Mouse (Mus musculus) limb, embryonic 11.5 days (tissue): ENCODE measurements around the gene Fam81a. TPM values are rescaled to one million over a fixed set of nuclear protein-coding genes. Genes with fewer than 3 reads are reported as not detected.

Source experiments
- ATAC-seq: fragments of 200-750 bp; cut with Nextera tagmentation; 2 replicates; pipeline ENCODE4 v1.8.0; 2017; ENCODE audit warnings: low read depth; ENCODE audit not compliant: insufficient number of reproducible peaks, low FRiP score, low TSS enrichment
- DNase-seq: peaks from one replicate; pipeline ENCODE4 v3.0.0-alpha.2; 2015; ENCODE audit warnings: low spot score
- H3K27ac ChIP-seq: fragments of 300-500 bp; sonication (generic); replicated peaks from 2 replicates; pipeline ENCODE4 v1.5.1; 2014; ENCODE audit warnings: low read depth, mild to moderate bottlenecking, low read length
- H3K27me3 ChIP-seq: fragments of 300-500 bp; sonication (generic); 2 replicates; pipeline ENCODE4 v1.6.1; 2014; ENCODE audit warnings: mild to moderate bottlenecking, low read length, mixed read lengths; ENCODE audit not compliant: control insufficient read depth, insufficient read depth
- H3K36me3 ChIP-seq: fragments of 300-500 bp; sonication (generic); 2 replicates; pipeline ENCODE4 v1.6.1; 2014; ENCODE audit warnings: mild to moderate bottlenecking, low read length, moderate library complexity, mixed read lengths; ENCODE audit not compliant: control insufficient read depth, insufficient read depth
- H3K4me1 ChIP-seq: fragments of 300-500 bp; sonication (generic); 2 replicates; pipeline ENCODE4 v1.6.1; 2014; ENCODE audit warnings: low read length, mixed read lengths; ENCODE audit not compliant: control insufficient read depth, insufficient read depth
- H3K4me2 ChIP-seq: fragments of 300-500 bp; sonication (generic); 2 replicates; pipeline ENCODE4 v1.6.1; 2014; ENCODE audit warnings: low read depth, mild to moderate bottlenecking, moderate library complexity; ENCODE audit not compliant: severe bottlenecking
- H3K4me3 ChIP-seq: fragments of 300-500 bp; sonication (generic); 2 replicates; pipeline ENCODE4 v1.5.1; 2014; ENCODE audit warnings: low read depth, low read length
- H3K9ac ChIP-seq: fragments of 300-500 bp; sonication (generic); 2 replicates; pipeline ENCODE4 v1.6.1; 2014; ENCODE audit warnings: mild to moderate bottlenecking, low read length
- H3K9me3 ChIP-seq: fragments of 300-500 bp; sonication (generic); 2 replicates; pipeline ENCODE4 v1.6.1; 2016; ENCODE audit warnings: low read length; ENCODE audit not compliant: control insufficient read depth
- WGBS: fragments of 180-500 bp; shearing (Covaris S2); extraction: QIAGEN DNeasy Blood & Tissue Kit; methylation state at CpG from one replicate; pipeline ENCODE4 v1.1.7; 2014; 5-methylcytosine and 5-hydroxymethylcytosine counted together
- polyA plus RNA-seq: library from polyadenylated mRNA; unstranded; fragments of >200 nt; fragmentation: Nextera tagmentation; extraction: Ambion mirVana; gene quantifications from 2 replicates; pipeline ENCODE4 v1.2.1, GENCODE M21; 2014

Fam81a gene
- polyA plus RNA-seq, 1 experiment from 2014 or later, result 1.7 TPM

DNA sequence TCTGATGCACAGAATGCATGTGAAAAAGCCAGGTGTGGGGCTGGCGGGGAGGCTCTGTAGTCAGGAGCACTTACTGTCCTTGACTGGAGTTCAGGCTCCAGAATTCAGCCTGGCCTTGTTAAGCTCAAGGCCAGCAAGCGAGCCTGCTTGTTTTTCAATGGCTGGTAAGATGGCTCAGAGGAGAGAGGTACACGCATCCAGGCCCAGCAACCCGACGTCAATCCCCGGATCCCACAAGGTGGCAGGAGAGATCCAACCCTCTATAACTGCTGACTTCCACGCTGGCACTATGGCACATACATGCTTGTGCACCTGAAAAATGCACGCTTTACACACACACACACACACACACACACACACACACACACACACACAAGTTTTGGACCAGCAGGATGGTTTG, 39.3 kb downstream of the Fam81a start:
- Histone ChIP-seq H3K27me3 (no peaks in the 10 kb centered on the region), H3K9me3 (no peaks in the 10 kb centered on the region), H3K27ac (no peak overlapping the region), H3K36me3 (no peaks in the 10 kb centered on the region), H3K9ac (no peak overlapping the region), H3K4me2 (no peak overlapping the region), H3K4me1 (no peaks in the 10 kb centered on the region), H3K4me3 (no peak overlapping the region)
- ATAC-seq, result no peak
- peak; percentile 32 for DNase-seq
- 50% methylated on average over 8 of the region's 8 CpGs for whole genome bisulfite sequencing

DNA sequence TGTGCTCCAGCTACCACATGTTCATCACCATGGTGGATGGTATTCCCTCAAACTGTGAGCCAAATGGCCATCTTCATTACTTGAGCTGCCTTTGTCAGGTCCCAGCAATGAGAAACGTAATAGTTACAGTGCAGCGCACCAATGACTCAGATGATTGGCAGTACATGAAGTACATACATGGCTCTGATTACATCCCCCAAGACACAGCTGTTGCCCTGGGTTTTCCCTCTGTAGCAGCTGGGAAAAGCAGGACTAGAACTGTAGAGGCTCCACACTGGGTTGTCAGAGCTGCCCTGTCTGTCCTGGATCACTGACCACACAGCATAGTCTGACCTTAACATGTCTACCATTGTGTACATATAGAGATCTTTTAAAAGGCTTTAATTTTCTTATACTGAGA, 44.8 kb downstream of the Fam81a start:
- no peak overlapping the region for H3K4me2 ChIP-seq
- H3K27ac ChIP-seq, result no peak overlapping the region
- no peak overlapping the region for H3K4me3 ChIP-seq
- H3K4me1 ChIP-seq, result no peaks in the 10 kb centered on the region
- DNase-seq (no peak), ATAC-seq (no peak)
- no peak overlapping the region for H3K9ac ChIP-seq
- 99% methylated on average over 2 of the region's 2 CpGs for WGBS
- H3K9me3 ChIP-seq, result no peaks in the 10 kb centered on the region
- H3K36me3 ChIP-seq, result no peaks in the 10 kb centered on the region
- no peaks in the 10 kb centered on the region for H3K27me3 ChIP-seq

DNA sequence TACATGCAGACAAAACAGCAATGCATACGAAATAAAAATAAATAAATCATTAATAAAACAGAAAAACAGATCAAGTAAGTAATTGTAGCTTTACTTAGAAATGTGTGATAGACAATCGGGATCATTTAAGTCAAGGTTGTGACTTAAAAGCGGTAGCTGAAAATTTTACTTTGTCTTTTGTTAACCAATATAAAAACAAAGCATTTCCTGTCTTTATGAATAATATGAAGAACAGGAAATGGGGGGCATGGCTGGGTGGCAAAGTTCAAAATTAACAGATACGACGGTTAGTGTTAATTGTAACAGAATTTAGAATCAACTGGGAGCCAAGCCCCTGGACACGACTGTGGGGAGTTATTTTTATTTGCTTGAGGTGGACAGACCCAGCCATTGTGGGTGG, 47.3 kb downstream of the Fam81a start:
- 79% methylated on average over 6 of the region's 6 CpGs for WGBS
- H3K4me2 ChIP-seq, result no peak overlapping the region
- no peak overlapping the region for H3K4me3 ChIP-seq
- no peaks in the 10 kb centered on the region for H3K4me1 ChIP-seq
- DNase-seq (no peak), ATAC-seq (no peak)
- H3K27me3 ChIP-seq, result no peaks in the 10 kb centered on the region
- H3K9me3 ChIP-seq, result no peaks in the 10 kb centered on the region
- H3K36me3 ChIP-seq, result no peaks in the 10 kb centered on the region
- H3K9ac ChIP-seq, result no peak overlapping the region
- H3K27ac ChIP-seq, result no peak overlapping the region

DNA sequence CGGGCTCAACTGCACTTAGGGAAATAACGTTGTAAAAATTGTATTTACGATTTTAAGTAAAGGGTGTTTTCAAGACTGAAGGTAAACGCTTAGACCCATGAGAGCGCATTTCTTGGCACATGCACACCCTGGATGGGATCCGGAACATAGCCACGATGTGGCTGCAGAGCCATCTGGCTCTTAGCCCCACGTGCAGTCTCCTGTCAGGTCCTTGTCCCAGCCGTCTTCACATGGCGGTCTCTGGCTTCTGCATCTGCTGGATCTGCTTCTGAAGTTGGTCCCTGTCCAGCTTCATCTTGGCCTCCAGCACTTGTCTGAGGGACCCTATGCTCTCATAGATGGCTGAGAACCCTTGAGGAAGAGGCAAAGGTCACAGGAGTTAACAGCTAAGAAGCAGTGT, 51.8 kb downstream of the Fam81a start:
- H3K4me2 ChIP-seq, result no peak overlapping the region
- H3K4me1 ChIP-seq, result no peaks in the 10 kb centered on the region
- no peak overlapping the region for H3K27ac ChIP-seq
- no peak for ATAC-seq
- no peaks in the 10 kb centered on the region for H3K27me3 ChIP-seq
- WGBS, result 89% methylated on average over 10 of the region's 10 CpGs
- no peaks in the 10 kb centered on the region for H3K9me3 ChIP-seq
- H3K9ac ChIP-seq, result no peak overlapping the region
- H3K36me3 ChIP-seq, result no peaks in the 10 kb centered on the region
- H3K4me3 ChIP-seq, result no peak overlapping the region
- no peak for DNase-seq

DNA sequence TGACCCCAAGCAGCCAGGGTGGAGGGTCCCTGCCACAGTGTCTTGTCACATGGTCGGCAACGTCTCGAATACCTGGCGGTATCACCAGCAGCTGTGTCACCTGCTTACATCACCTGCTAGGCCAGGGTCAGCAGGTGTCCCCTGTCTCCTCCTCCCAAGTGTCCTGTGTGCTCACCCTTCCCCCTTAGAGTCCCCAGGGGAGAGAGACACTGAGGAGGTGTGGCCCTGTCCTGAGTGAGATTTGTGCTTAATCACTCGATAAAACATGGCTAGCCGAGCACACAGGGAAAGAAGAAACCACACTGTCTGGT, 53.6 kb downstream of the Fam81a start:
- no peak overlapping the region for H3K27ac ChIP-seq
- no peak overlapping the region for H3K4me3 ChIP-seq
- no peak overlapping the region for H3K4me2 ChIP-seq
- DNase-seq, result no peak
- no peaks in the 10 kb centered on the region for H3K36me3 ChIP-seq
- H3K9ac ChIP-seq, result no peak overlapping the region
- ATAC-seq, result no peak
- 70% methylated on average over 6 of the region's 6 CpGs for WGBS
- H3K9me3 ChIP-seq, result no peaks in the 10 kb centered on the region
- H3K27me3 ChIP-seq, result no peaks in the 10 kb centered on the region
- H3K4me1 ChIP-seq, result no peaks in the 10 kb centered on the region

DNA sequence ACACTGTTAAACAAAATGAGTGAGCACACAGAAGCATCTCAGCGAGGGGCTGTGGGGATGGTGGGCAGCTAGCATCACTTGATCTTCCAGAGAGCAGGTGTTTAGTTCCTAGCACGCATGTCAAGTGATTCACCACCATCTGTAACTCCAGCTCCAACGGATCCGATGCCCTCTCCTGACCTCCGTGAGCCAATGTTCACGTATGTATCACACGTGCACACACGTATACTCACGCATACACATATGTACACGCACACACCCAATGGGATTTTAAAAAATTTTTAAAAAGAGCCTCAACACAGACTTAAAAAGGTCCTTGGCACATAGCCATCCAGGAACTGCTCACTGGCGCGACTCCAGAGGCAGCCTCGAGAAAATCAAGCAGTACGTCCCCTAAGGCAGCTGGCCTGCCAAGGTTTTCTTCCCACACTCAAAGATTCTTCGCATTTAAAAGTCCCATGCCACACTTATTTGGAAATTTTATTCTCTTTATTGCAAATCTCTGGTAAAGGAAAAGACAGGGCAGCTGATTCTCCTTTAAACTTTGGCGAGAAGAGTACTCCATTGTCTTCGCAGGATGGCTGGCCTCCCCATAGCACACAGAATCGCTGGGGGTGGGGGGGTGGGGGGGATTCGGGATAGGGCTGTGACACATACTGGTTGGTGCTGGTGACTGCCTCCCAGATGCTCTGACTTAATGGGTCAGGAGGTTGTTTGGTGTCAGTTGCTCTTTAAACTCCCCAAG, 54.1 kb downstream of the Fam81a start:
- H3K4me2 ChIP-seq, result no peak overlapping the region
- H3K27ac ChIP-seq, result no peak overlapping the region
- no peak for DNase-seq
- no peaks in the 10 kb centered on the region for H3K27me3 ChIP-seq
- H3K4me3 ChIP-seq, result no peak overlapping the region
- no peaks in the 10 kb centered on the region for H3K4me1 ChIP-seq
- no peak for ATAC-seq
- H3K9me3 ChIP-seq, result no peaks in the 10 kb centered on the region
- WGBS, result 84% methylated on average over 19 of the region's 19 CpGs
- no peak overlapping the region for H3K9ac ChIP-seq
- no peaks in the 10 kb centered on the region for H3K36me3 ChIP-seq

DNA sequence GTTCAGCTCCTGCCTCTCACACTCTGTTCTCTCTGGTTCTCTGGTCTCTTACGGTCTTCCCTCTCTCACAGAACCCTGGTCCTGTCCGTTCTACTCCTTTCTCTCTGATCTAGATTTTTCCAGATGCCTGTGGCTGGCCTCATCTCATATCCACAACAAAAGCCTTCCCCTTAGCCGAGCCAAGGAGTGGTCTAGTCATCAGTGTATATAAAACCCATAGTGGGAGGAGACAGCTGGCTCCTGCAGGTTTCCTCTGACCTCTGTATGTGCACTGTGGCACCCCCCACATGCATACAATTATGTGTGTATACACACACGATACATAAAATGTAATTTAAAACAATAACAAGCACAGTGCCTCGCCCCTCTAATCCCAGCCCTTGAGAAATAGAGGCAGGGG, 55.0 kb downstream of the Fam81a start:
- DNase-seq, result no peak
- ATAC-seq, result no peak

DNA sequence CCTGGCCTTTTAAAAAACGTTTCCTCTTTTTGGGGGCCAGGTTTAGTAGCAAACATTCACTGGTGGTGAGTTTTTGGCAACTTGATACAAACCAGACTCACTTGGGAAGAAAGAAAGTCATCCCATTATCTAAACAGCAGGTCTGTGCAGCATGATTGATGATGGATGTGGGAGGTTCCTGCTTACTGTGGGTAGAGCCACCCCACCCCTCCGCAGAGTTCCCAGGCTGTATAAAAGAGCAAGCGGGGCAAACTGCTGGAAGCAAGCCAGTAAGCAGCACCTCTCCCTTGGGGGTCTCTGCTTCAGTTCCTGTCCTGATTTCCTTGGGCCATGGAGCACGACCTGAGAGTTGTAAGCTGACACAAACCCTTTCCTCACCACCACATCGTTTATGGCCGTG, 56.3 kb downstream of the Fam81a start:
- no peak overlapping the region for H3K4me3 ChIP-seq
- no peaks in the 10 kb centered on the region for H3K36me3 ChIP-seq
- H3K9ac ChIP-seq, result no peak overlapping the region
- H3K27me3 ChIP-seq, result no peaks in the 10 kb centered on the region
- 24% methylated on average over 6 of the region's 6 CpGs for WGBS
- ATAC-seq (no peak), DNase-seq (no peak)
- H3K4me1 ChIP-seq, result 0 out of 2 replicates have a peak, but pooled peaks cover 6% of the 10 kb centered on the region
- H3K9me3 ChIP-seq, result no peaks in the 10 kb centered on the region
- no peak overlapping the region for H3K4me2 ChIP-seq
- no peak overlapping the region for H3K27ac ChIP-seq

More for the DNA sequence above, 55.0 kb downstream of the Fam81a start:
- Histone ChIP-seq H3K36me3 (no peaks in the 10 kb centered on the region), H3K27ac (no peak overlapping the region), H3K9ac (no peak overlapping the region), H3K4me1 (0 out of 2 replicates have a peak, but pooled peaks cover 6% of the 10 kb centered on the region), H3K4me2 (no peak overlapping the region), H3K4me3 (no peak overlapping the region), H3K27me3 (no peaks in the 10 kb centered on the region), H3K9me3 (no peaks in the 10 kb centered on the region)
- WGBS, result 85% methylated on average over 5 of the region's 5 CpGs

DNA sequence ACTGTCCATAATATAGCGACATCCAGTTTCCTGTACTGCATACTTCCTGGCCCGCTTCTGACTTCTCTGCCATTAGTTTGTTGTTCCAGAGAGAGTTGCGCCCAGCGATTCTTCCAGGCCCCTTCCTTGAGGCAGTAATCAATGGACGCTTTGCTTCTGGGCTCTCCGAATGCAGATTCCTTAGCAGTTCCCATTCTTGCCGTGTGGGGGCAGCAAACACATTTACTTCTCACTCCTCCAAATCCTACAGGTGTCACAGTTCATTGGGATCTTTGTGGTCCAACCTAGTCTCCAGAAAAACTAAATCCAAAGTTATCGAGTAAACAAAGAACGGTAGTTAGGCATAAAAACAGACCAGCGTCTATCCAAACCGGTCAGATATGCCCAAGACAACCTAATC, 58.3 kb downstream of the Fam81a start:
- H3K27me3 ChIP-seq, result no peaks in the 10 kb centered on the region
- H3K4me1 ChIP-seq, result 0 out of 2 replicates have a peak, but pooled peaks cover 6% of the 10 kb centered on the region
- no peak overlapping the region for H3K9ac ChIP-seq
- DNase-seq, result peak; percentile 72
- no peak overlapping the region for H3K27ac ChIP-seq
- 66% methylated on average over 11 of the region's 11 CpGs for WGBS
- H3K4me2 ChIP-seq, result no peak overlapping the region
- H3K36me3 ChIP-seq, result no peaks in the 10 kb centered on the region
- H3K4me3 ChIP-seq, result no peak overlapping the region
- no peaks in the 10 kb centered on the region for H3K9me3 ChIP-seq
- ATAC-seq, result no peak
